Mouse (Mus musculus): ENCODE data around the gene Olfr1360.
A peak's percentile ranks its signal among the peaks of the same experiment; 100 is the strongest.

Olfr1360 gene

GRCm38 (mm10) chr13:21677305-21677704 is at the start of gene Olfr1360:
Gene Olfr1360 (minus strand): TSS chr13:21677405.
- no peak for DNase-seq (ENCODE audit: low read depth, low spot score)

GRCm38 (mm10) chr13:21722993-21723836 is 46.0 kb upstream of the Olfr1360 start:
- peak; percentile 26 for DNase-seq (ENCODE audit: low read depth, low spot score)

GRCm38 (mm10) chr13:21722373-21722925 is 45.2 kb upstream of the Olfr1360 start:
- DNase-seq (ENCODE audit: low read depth, low spot score) = peak; percentile 44

- peak; percentile 91 for DNase-seq (ENCODE audit: low read depth, low spot score)
Observed at GRCm38 (mm10) chr13:21721757-21722372, 44.7 kb upstream of the Olfr1360 start, which contains the start of gene Hist1h2bm. Gene Hist1h2bm (plus strand): TSS chr13:21722044.

- DNase-seq (ENCODE audit: low read depth, low spot score) = peak; percentile 70
Observed at GRCm38 (mm10) chr13:21721107-21721756, 44.0 kb upstream of the Olfr1360 start.

GRCm38 (mm10) chr13:21718381-21719080 is 41.3 kb upstream of the Olfr1360 start:
- peak; percentile 75 for DNase-seq (ENCODE audit: low read depth, low spot score)

GRCm38 (mm10) chr13:21717397-21718357 is 40.5 kb upstream of the Olfr1360 start, which contains the start of gene Hist1h3h:
Gene Hist1h3h (plus strand): TSS chr13:21717659.
- DNase-seq (ENCODE audit: low read depth, low spot score) = peak; percentile 92

GRCm38 (mm10) chr13:21716540-21717391 is 39.6 kb upstream of the Olfr1360 start:
- peak; percentile 78 for DNase-seq (ENCODE audit: low read depth, low spot score)

GRCm38 (mm10) chr13:21715864-21716539 is 38.8 kb upstream of the Olfr1360 start, which contains the start of the genes Hist1h2bl and Hist1h2ai:
Gene Hist1h2bl (minus strand): TSS chr13:21716143.
Gene Hist1h2ai (plus strand): TSS chr13:21716422.
- DNase-seq (ENCODE audit: low read depth, low spot score) = peak; percentile 95

- DNase-seq (ENCODE audit: low read depth, low spot score) = peak; percentile 52
Observed at GRCm38 (mm10) chr13:21715131-21715863, 38.1 kb upstream of the Olfr1360 start.

- peak; percentile 73 for DNase-seq (ENCODE audit: low read depth, low spot score)
Observed at GRCm38 (mm10) chr13:21714725-21715124, 37.5 kb upstream of the Olfr1360 start.

GRCm38 (mm10) chr13:21711698-21712097 is 34.5 kb upstream of the Olfr1360 start:
- no peak for DNase-seq (ENCODE audit: low read depth, low spot score)

- DNase-seq (ENCODE audit: low read depth, low spot score) = peak; percentile 74
Observed at GRCm38 (mm10) chr13:21710821-21711525, 33.8 kb upstream of the Olfr1360 start.

- peak; percentile 91 for DNase-seq (ENCODE audit: low read depth, low spot score)
Observed at GRCm38 (mm10) chr13:21710031-21710711, 33.0 kb upstream of the Olfr1360 start.

GRCm38 (mm10) chr13:21706669-21707068 is 29.5 kb upstream of the Olfr1360 start:
- DNase-seq (ENCODE audit: low read depth, low spot score) = no peak

GRCm38 (mm10) chr13:21697811-21698210 is 20.6 kb upstream of the Olfr1360 start, which contains the start of gene Olfr1359:
Gene Olfr1359 (plus strand): TSS chr13:21698111.
- no peak for DNase-seq (ENCODE audit: low read depth, low spot score)
